Mouse (Mus musculus): Measurements from ENCODE around the gene Kcnh8.

The Kcnh8 gene

DNA sequence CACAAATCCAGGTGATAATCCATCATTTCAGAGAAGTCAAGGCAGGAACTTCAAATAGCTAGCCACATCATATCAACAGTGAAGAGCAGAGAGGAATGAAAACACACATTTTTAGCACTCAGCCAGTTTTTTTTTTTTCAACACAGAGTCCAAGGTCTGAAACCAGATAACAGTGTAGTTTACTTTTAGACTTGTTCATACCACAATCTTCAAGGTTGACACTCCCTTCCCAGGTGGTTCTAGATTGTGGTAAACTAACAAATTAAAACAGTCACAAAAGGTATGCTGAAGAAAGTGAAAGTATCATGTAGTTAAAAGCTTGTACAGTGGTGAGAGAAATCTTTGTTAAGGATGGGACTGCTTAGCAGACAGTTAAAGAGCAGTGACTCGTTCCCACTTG, 216.5 kb downstream of the Kcnh8 start:
- no peak for DNase-seq (ENCODE audit: low read depth, low spot score)

- no peak for DNase-seq (ENCODE audit: low read depth, low spot score)
Measured at GRCm38 (mm10) chr17:52829678-52830077, 227.2 kb downstream of the Kcnh8 start.

GRCm38 (mm10) chr17:52873195-52873594, 270.7 kb downstream of the Kcnh8 start:
- no peak for DNase-seq (ENCODE audit: low read depth, low spot score)

DNA sequence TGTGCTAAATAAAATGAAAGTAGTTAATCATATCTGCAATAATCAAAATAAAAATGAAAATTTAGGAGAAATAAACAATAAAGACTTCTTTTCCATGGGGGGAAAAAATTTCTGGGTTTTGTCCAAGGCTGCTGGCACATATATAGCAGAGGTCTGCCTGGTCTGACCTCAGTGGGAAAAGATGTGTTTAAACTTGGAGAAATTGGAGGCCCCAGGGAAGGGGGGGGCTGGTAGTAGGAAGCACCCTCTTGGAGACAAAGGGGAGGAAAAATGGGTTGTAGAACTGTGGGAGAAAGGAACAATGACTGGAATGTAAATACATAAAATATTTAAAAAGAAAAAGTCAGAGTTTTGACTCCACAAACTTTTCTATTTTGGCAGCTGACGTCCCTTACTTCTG, 276.5 kb downstream of the Kcnh8 start:
- DNase-seq (ENCODE audit: low read depth, low spot score): no peak

- no peak for DNase-seq (ENCODE audit: low read depth, low spot score)
Measured at GRCm38 (mm10) chr17:52880051-52880450, 277.5 kb downstream of the Kcnh8 start.

- no peak for DNase-seq (ENCODE audit: low read depth, low spot score)
Measured at GRCm38 (mm10) chr17:52885210-52885609, 282.7 kb downstream of the Kcnh8 start.

DNA sequence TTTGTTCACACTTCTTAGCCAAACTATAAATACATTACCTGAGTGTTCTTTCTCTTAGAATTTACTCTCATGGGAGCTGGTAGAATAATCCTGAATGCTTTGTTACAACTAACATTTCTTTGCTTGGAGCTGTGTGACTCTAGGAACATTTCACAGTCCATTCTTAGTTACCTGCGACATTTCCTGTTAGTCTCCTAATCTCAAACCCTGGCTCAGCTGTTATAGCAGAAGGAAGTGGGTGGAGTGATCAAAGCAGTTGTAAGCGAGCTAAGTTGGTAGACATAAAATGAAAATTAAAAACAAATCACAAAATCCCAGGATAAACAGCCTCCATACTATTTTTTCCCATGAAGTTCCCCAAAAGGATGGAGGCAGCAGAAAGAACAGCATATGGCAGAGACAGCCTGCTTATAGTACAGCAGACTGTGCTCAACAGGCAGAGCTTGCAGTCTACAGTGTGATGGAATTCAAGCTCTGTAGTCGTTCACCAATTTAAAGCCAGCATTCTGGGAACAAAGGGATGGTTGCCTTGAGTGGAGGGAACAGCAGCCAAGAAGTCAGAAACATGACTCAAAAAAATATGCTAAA, 318.1 kb downstream of the Kcnh8 start:
- no peak for DNase-seq (ENCODE audit: low read depth, low spot score)

- no peak for DNase-seq (ENCODE audit: low read depth, low spot score)
Measured at GRCm38 (mm10) chr17:52943966-52944365, 341.5 kb downstream of the Kcnh8 start.

GRCm38 (mm10) chr17:52972735-52973134, 370.2 kb downstream of the Kcnh8 start:
- no peak for DNase-seq (ENCODE audit: low read depth, low spot score)

DNA sequence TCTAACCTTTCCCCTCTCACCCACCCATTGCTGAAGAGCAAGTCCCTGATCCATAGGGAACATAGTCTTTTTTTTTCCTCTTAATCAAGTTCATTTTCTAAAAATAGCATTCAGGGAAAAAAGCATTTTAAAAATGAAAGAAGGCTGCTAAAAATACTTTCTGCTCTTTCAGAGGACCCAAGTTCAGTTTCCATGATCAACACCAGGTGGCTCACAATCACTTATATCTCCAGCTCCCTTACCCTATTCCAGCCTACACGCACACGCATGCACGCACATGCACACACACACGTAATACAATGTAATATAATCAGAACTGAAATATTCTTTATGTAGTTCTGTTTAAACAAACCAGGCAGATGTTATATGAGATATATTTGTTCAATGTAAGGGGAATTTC, 378.4 kb downstream of the Kcnh8 start:
- no peak for DNase-seq (ENCODE audit: low read depth, low spot score)

Measured in skeletal muscle tissue, adult 2 months (tissue).